Mouse (Mus musculus) hindbrain, embryonic 13.5 days (tissue): ENCODE measurements around the gene Cic. TPM values are rescaled to one million over a fixed set of nuclear protein-coding genes. Genes with fewer than 3 reads are reported as not detected.

Source experiments
- ATAC-seq: fragments of 200-750 bp; cut with Nextera tagmentation; 2 replicates; pipeline ENCODE4 v1.8.0; 2017; ENCODE audit warnings: moderate TSS enrichment; ENCODE audit not compliant: low FRiP score
- H3K27ac ChIP-seq: fragments of 300-500 bp; sonication (generic); 2 replicates; pipeline ENCODE4 v1.5.1; 2015; ENCODE audit warnings: inconsistent platforms, mild to moderate bottlenecking, moderate library complexity
- H3K27me3 ChIP-seq: fragments of 300-500 bp; sonication (generic); 2 replicates; pipeline ENCODE4 v1.6.1; 2015; ENCODE audit warnings: mild to moderate bottlenecking, inconsistent platforms
- H3K36me3 ChIP-seq: fragments of 300-500 bp; sonication (generic); 2 replicates; pipeline ENCODE4 v1.6.1; 2015; ENCODE audit warnings: mild to moderate bottlenecking, inconsistent platforms
- H3K4me1 ChIP-seq: fragments of 300-500 bp; sonication (generic); replicated peaks from 2 replicates; pipeline ENCODE4 v1.6.1; 2015; ENCODE audit warnings: inconsistent platforms
- H3K4me2 ChIP-seq: fragments of 300-500 bp; sonication (generic); 2 replicates; pipeline ENCODE4 v1.6.1; 2015; ENCODE audit warnings: inconsistent platforms, mild to moderate bottlenecking, moderate library complexity
- H3K4me3 ChIP-seq: fragments of 300-500 bp; sonication (generic); 2 replicates; pipeline ENCODE4 v1.5.1; 2015; ENCODE audit warnings: mild to moderate bottlenecking, inconsistent platforms
- H3K9ac ChIP-seq: fragments of 300-500 bp; sonication (generic); 2 replicates; pipeline ENCODE4 v1.6.1; 2015; ENCODE audit warnings: mild to moderate bottlenecking, inconsistent platforms
- H3K9me3 ChIP-seq: fragments of 300-500 bp; sonication (generic); 2 replicates; pipeline ENCODE4 v1.6.1; 2016; ENCODE audit warnings: inconsistent platforms
- WGBS: fragments of 180-500 bp; shearing (Covaris S2); methylation state at CpG from one replicate; pipeline ENCODE4 v1.1.7; 2015; 5-methylcytosine and 5-hydroxymethylcytosine counted together
- microRNA-seq: library from miRNA; unstranded; fragments of <30 nt; microRNA quantifications from one replicate; pipeline ENCODE4, GENCODE M21; 2016
- polyA plus RNA-seq: library from polyadenylated mRNA; unstranded; fragments of >200 nt; fragmentation: Nextera tagmentation; extraction: Ambion mirVana; gene quantifications from 2 replicates; pipeline ENCODE4 v1.2.1, GENCODE M21; 2015

Gene Cic
- polyA plus RNA-seq, 1 experiment from 2014 or later = 36.9 TPM

DNA sequence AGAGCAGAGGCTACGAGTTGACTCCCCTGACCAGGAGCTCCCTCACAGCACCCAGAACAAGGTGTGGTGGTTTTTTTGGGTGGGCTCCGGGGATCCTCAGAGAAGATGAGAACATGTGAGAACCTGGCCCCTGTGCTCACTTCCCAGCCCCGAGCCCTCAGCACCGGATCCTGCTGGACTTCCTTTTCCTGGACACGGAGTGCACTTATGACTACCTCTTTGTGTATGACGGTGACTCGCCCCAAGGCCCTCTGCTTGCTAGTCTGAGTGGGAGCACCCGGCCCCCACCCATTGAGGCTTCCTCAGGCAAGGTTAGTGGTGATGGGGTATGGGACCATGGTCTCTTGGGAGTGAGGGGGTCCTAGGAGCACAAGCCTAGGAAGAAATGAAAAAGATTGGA, 58.7 kb downstream of the Cic start:
- Histone ChIP-seq H3K4me1 (peaks cover 10% of the 10 kb centered on the region), H3K9me3 (no peaks in the 10 kb centered on the region), H3K4me2 (no peak overlapping the region), H3K27me3 (no peaks in the 10 kb centered on the region), H3K27ac (no peak overlapping the region), H3K9ac (no peak overlapping the region), H3K36me3 (peaks cover 41% of the 10 kb centered on the region), H3K4me3 (no peak overlapping the region)
- 92% methylated on average over 8 of the region's 8 CpGs for WGBS
- ATAC-seq = no peak

DNA sequence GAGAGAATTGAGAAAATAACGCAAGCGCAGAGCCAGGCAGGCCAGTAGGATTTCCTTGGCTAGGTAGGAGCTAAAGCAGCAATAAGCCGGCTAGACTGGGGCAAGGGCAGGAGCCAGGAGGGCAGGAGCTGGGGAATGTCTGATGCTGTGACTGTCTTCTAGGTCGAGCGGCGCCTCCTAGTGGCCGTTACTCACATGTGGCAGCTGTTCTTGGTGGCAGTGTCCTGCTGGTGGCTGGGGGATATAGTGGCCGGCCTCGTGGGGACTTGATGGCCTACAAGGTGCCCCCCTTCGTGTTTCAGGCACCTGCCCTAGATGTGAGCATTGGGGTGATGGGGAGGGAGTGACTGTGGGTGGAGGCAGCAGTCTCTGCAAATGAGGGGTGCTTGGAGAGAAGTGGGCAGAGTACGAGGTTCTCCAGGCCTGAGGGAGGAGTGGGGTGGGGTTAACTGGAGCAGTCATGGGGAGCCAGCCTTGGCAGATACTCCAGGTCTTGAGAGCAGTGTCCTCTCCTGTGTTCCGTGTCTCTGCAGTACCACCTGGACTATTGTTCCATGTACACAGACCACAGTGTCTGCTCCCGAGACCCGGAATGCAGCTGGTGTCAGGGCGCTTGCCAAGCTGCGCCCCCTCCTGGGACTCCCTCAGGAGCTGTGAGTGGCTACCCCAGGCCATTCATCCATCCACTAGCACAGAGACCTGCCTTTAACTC, 66.2 kb downstream of the Cic start:
- H3K9me3 ChIP-seq = no peaks in the 10 kb centered on the region
- ATAC-seq = 0 out of 2 replicates have a peak, but pooled peaks have one; percentile 39

DNA sequence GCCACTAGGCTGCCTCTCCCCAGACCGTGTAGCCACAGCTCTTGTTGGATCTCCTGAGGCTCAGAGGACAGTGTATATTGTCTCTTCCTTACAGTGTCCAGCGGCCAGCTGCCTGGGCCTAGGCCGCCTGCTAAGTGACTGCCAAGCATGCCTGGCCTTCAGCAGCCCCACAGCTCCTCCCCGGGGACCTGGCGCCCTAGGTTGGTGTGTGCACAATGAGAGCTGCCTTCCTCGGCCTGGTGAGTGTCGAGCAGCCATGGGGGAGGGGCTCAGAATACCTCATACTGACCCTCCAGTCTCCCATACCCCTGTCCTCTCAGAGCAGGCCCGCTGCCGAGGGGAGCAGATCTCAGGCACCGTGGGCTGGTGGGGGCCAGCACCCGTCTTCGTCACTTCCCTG, 67.0 kb downstream of the Cic start:
- 0 out of 2 replicates have a peak, but pooled peaks have one; percentile 7 for ATAC-seq

More for the DNA sequence above, 66.2 kb downstream of the Cic start:
- H3K4me3 ChIP-seq = no peak overlapping the region
- H3K27ac ChIP-seq = no peak overlapping the region
- no peaks in the 10 kb centered on the region for H3K27me3 ChIP-seq
- no peak overlapping the region for H3K4me2 ChIP-seq
- WGBS = 38% methylated on average over 16 of the region's 16 CpGs
- H3K4me1 ChIP-seq = 0 out of 2 replicates have a peak, but pooled peaks cover 2% of the 10 kb centered on the region
- H3K9ac ChIP-seq = no peak overlapping the region
- H3K36me3 ChIP-seq = peaks cover 80% of the 10 kb centered on the region

DNA sequence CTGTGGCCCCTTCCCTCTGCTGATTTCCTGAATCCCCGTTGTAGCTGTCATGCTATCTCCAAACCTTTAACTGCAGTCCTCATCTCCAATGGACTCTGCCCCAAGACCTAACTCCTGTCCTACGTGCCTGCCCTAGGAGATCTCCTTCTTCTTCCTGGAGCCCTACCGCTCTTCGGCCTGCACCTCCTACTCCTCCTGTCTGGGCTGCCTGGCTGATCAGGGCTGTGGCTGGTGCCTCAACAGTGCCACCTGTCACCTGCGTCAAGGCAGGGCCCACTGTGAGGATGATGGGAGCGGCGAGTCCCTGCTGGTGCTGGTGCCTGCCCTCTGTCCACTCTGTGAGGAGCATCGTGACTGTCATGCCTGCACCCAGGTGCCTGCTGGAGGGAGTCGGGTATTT, 71.8 kb downstream of the Cic start:
- H3K9me3 ChIP-seq = no peaks in the 10 kb centered on the region
- H3K4me1 ChIP-seq = peaks cover 8% of the 10 kb centered on the region
- no peaks in the 10 kb centered on the region for H3K27me3 ChIP-seq
- no peak overlapping the region for H3K4me2 ChIP-seq
- H3K4me3 ChIP-seq = no peak overlapping the region
- ATAC-seq = no peak
- H3K9ac ChIP-seq = peak overlapping the region; percentile 19; the same call in 1 of the 2 replicates
- H3K27ac ChIP-seq = no peak overlapping the region
- 92% methylated on average over 9 of the region's 9 CpGs for WGBS
- H3K36me3 ChIP-seq = peaks cover 91% of the 10 kb centered on the region

More for the DNA sequence above, 67.0 kb downstream of the Cic start:
- peaks cover 84% of the 10 kb centered on the region for H3K36me3 ChIP-seq
- no peak overlapping the region for H3K9ac ChIP-seq
- H3K27me3 ChIP-seq = no peaks in the 10 kb centered on the region
- no peak overlapping the region for H3K4me3 ChIP-seq
- H3K27ac ChIP-seq = no peak overlapping the region
- H3K4me1 ChIP-seq = 0 out of 2 replicates have a peak, but pooled peaks cover 2% of the 10 kb centered on the region
- WGBS = 84% methylated on average over 12 of the region's 12 CpGs
- H3K9me3 ChIP-seq = no peaks in the 10 kb centered on the region
- no peak overlapping the region for H3K4me2 ChIP-seq

DNA sequence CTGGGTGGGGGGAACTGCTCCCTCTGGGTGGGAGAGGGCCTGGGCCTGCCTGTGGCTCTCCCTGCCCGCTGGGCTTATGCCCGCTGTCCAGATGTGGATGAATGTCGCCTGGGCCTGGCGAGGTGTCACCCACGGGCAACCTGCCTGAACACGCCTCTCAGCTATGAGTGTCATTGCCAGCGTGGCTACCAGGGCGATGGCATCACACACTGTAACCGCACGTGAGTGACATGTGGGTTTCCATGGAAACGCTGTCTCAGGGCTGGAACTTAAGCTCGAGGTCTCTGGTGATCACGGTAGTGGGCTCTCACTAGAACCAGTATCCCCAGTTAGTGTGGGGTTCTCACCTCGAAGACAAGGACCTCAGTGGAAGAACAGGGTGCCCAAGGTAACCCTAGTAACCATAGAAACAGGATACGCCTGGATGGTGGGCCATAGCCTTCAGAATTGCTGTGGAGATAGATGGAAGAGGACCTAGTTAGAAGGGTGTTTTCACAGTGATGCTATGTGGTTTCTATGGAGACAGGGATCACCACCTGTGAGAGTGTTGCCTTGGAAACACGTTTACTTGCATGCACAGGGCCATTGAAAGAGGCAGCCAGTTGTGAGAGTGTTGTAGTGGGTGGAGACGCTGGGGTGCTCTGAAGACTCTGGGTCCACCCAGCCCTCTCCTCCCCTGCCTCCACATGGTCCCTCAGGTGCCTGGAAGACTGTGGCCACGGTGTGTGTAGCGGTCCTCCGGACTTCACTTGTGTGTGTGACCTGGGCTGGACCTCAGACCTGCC, 73.7 kb downstream of the Cic start:
- Histone ChIP-seq H3K9ac (no peak overlapping the region), H3K4me2 (no peak overlapping the region), H3K4me3 (no peak overlapping the region), H3K27me3 (no peaks in the 10 kb centered on the region), H3K4me1 (peaks cover 8% of the 10 kb centered on the region), H3K27ac (no peak overlapping the region), H3K36me3 (peaks cover 91% of the 10 kb centered on the region), H3K9me3 (no peaks in the 10 kb centered on the region)
- ATAC-seq = peak; percentile 23; the same call in 1 of the 2 replicates
- WGBS = 72% methylated on average over 20 of the region's 20 CpGs

Small RNAs within 50 kb of the gene (microRNA-seq; reads per million reads assigned to microRNA genes)
- gene Mir7048 = not detected

Other genes with a start within 250 kb of the Cic start
- 16.1 and 18.0 TPM in 2 replicates for gene Grik5, start 195.4 kb upstream of the Cic start, polyA plus RNA-seq
- 33.8 and 34.0 TPM in 2 replicates for gene Zfp574, start 195.1 kb upstream of the Cic start, polyA plus RNA-seq
- 33.2 and 39.7 TPM in 2 replicates for gene Pou2f2, start 88.0 kb upstream of the Cic start, polyA plus RNA-seq
- gene Dedd2, start 47.1 kb upstream of the Cic start, polyA plus RNA-seq = 14.0 and 15.4 TPM in 2 replicates
- gene Zfp526, start 46.3 kb upstream of the Cic start, polyA plus RNA-seq = 1.6 and 1.9 TPM in 2 replicates
- gene Gsk3a, start 29.9 kb upstream of the Cic start, polyA plus RNA-seq = 13.9 and 14.6 TPM in 2 replicates
- 4.0 and 4.2 TPM in 2 replicates for gene Erf, start 16.9 kb upstream of the Cic start, polyA plus RNA-seq
- gene Pafah1b3, start 30.3 kb downstream of the Cic start, polyA plus RNA-seq = 619 and 632 TPM in 2 replicates
- 2.3 TPM in 2 replicates for gene Prr19, start 33.7 kb downstream of the Cic start, polyA plus RNA-seq
- 49.5 and 50.6 TPM in 2 replicates for gene Tmem145, start 38.4 kb downstream of the Cic start, polyA plus RNA-seq
- gene Megf8, start 49.5 kb downstream of the Cic start, polyA plus RNA-seq = 18.7 and 20.4 TPM in 2 replicates
- not detected in 2 replicates for gene Cnfn, start 102.0 kb downstream of the Cic start, polyA plus RNA-seq
- 9.8 and 10.6 TPM in 2 replicates for gene Lipe, start 131.0 kb downstream of the Cic start, polyA plus RNA-seq
- 0.23 and 0.82 TPM in 2 replicates for gene Cxcl17, start 145.2 kb downstream of the Cic start, polyA plus RNA-seq
- 0.88 and 0.96 TPM in 2 replicates for gene Ceacam1, start 209.9 kb downstream of the Cic start, polyA plus RNA-seq